Mouse (Mus musculus) heart, adult 2 months (tissue): ENCODE measurements at regions not wholly inside any gene's neighbourhood (a gene's known extent, or its start where the extent isn't known, plus 50 kb on each side); places are given as distances from the start of the nearest gene placed in this dataset.

ENCODE experiments used
- CTCF ChIP-seq: fragments of 200-600 bp; IDR thresholded peaks from 2 replicates; pipeline ENCODE4 v1.8.1; 2022; ENCODE audit warnings: antibody characterized with exemption, mild to moderate bottlenecking, moderate library complexity
- EP300 ChIP-seq: fragments of 200-500 bp; IDR thresholded peaks from 2 replicates; pipeline ENCODE4 v1.6.1; 2011; ENCODE audit warnings: low read depth, low read length, control low read depth; ENCODE audit not compliant: insufficient read depth
- POLR2A ChIP-seq: fragments of 200-500 bp; IDR thresholded peaks from 2 replicates; pipeline ENCODE4 v1.6.1; 2011; ENCODE audit warnings: mild to moderate bottlenecking, low read depth, low read length, control low read depth; ENCODE audit not compliant: insufficient read depth

- TF ChIP-seq CTCF (no peak), EP300 (no peak), POLR2A (no peak)
Measured at GRCm38 (mm10) chr13:28616645-28617381, 336.7 kb downstream of the Sox4 start.
